Comparison of ENCODE assay signal across 8 mouse cellular contexts in the genomic region with DNA sequence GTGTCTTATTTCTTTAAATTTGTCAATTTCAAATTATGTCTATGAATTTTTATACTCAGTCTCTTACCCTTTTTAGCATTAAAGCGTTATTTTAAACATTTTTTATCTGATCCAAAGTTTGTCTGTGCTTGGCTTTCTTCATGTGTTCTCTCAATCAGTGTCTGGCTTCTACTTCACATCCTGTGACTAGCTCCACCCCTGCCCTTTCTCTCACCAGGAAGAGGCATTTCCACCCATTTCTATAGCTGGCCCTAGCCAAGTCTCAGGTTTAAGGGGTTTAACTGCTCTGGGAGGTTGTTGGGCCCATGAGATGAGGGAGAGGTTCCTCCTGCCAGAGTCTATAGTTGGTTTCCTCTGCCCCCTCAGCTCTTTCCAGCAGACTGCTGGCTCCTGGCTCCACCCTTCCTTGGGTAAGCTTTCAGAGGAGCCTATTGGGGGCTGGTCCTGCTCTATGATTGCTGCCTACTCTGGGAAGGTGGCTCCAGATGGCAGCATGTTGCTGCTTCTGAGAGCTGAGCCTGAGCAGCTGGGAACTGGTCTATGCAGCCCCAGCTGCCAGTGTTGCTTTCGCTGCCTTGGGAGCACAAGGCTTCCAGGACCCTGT. TPM values are rescaled to one million over a fixed set of nuclear protein-coding genes. Genes with fewer than 3 reads are reported as not detected.
DNase-seq lines count a peak whose midpoint lies in the region; ATAC-seq and TF ChIP-seq lines count a peak whose summit lies in the region.

No protein-coding gene starts in this region.

- TF ChIP-seq CTCF in hindbrain, postnatal 0 days (IDR thresholded peaks at IDR 0.05; ENCODE audit: low read depth) = no peak

- H3K27me3 ChIP-seq in hindbrain, postnatal 0 days (ENCODE audit: insufficient read depth, low read length) = no peaks in the 10 kb centered on the region
- no peaks in the 10 kb centered on the region for H3K27me3 ChIP-seq in limb, embryonic 13.5 days
- H3K27me3 ChIP-seq in midbrain, embryonic 11.5 days (ENCODE audit: control insufficient read depth, insufficient read depth, low read length) = no peaks in the 10 kb centered on the region

- H3K4me1 ChIP-seq in hindbrain, postnatal 0 days (ENCODE audit: insufficient read depth, low read length) = 0 out of 2 replicates have a peak, but pooled peaks cover 8% of the 10 kb centered on the region
- H3K4me1 ChIP-seq in limb, embryonic 13.5 days = peaks cover 7% of the 10 kb centered on the region
- no peaks in the 10 kb centered on the region for H3K4me1 ChIP-seq in midbrain, embryonic 11.5 days (ENCODE audit: control insufficient read depth, insufficient read depth, low read length)

- peak; percentile 96 for ATAC-seq in hindbrain, postnatal 0 days
- peak; percentile 71 for ATAC-seq in limb, embryonic 13.5 days (ENCODE audit: low FRiP score, low read depth)
- ATAC-seq in midbrain, embryonic 11.5 days (ENCODE audit: low FRiP score) = no peak
- ATAC-seq in monocyte, adult 5-6 weeks (replicated peaks; ENCODE audit: insufficient number of reproducible peaks, low FRiP score, low TSS enrichment, poor library complexity, severe bottlenecking) = no peak

- no peak overlapping the region for H3K4me2 ChIP-seq in hindbrain, postnatal 0 days (ENCODE audit: low read depth, low read length)
- H3K4me2 ChIP-seq in limb, embryonic 13.5 days (replicated peaks) = no peak overlapping the region
- H3K4me2 ChIP-seq in midbrain, embryonic 11.5 days = no peak overlapping the region

- DNase-seq in ES-CJ7 (ENCODE audit: low read depth, low spot score) = peak; percentile 50
- peak; percentile 67 for DNase-seq in ZHBTc4 (ENCODE audit: low read depth, low spot score)
- DNase-seq in gastrocnemius, postnatal 10 days = peak; percentile 15
- peak; percentile 76 for DNase-seq in hindbrain, postnatal 0 days (ENCODE audit: low spot score)
- peak; percentile 77 for DNase-seq in midbrain, embryonic 11.5 days (ENCODE audit: low spot score, missing footprints)
- DNase-seq in spleen, postnatal 36 days (ENCODE audit: low spot score in 2 of 2) = no peak

- WGBS in hindbrain, postnatal 0 days = 60% methylated on average over 2 of the region's 2 CpGs
- 85% methylated on average over 2 of the region's 2 CpGs for WGBS in limb, embryonic 13.5 days
- WGBS in midbrain, embryonic 11.5 days = 93% methylated on average over 2 of the region's 2 CpGs

- H3K9ac ChIP-seq in hindbrain, postnatal 0 days (replicated peaks; ENCODE audit: low read length) = no peak overlapping the region
- H3K9ac ChIP-seq in limb, embryonic 13.5 days = no peak overlapping the region
- no peak overlapping the region for H3K9ac ChIP-seq in midbrain, embryonic 11.5 days (ENCODE audit: low read length)

- no peaks in the 10 kb centered on the region for H3K36me3 ChIP-seq in hindbrain, postnatal 0 days (ENCODE audit: insufficient read depth, low read length)
- H3K36me3 ChIP-seq in limb, embryonic 13.5 days = peaks cover 2% of the 10 kb centered on the region
- H3K36me3 ChIP-seq in midbrain, embryonic 11.5 days (ENCODE audit: control insufficient read depth, insufficient read depth, low read length) = no peaks in the 10 kb centered on the region

- no peaks in the 10 kb centered on the region for H3K9me3 ChIP-seq in hindbrain, postnatal 0 days (ENCODE audit: low read length)
- H3K9me3 ChIP-seq in limb, embryonic 13.5 days = no peaks in the 10 kb centered on the region
- H3K9me3 ChIP-seq in midbrain, embryonic 11.5 days (ENCODE audit: control insufficient read depth, low read length) = no peaks in the 10 kb centered on the region

- peak overlapping the region; percentile 60 for H3K27ac ChIP-seq in hindbrain, postnatal 0 days
- 0 out of 2 replicates have a peak overlapping the region, but pooled peaks have one; percentile 48 for H3K27ac ChIP-seq in limb, embryonic 13.5 days
- H3K27ac ChIP-seq in midbrain, embryonic 11.5 days (ENCODE audit: low read depth, low read length) = no peak overlapping the region

- H3K4me3 ChIP-seq in hindbrain, postnatal 0 days (ENCODE audit: low read length) = no peak overlapping the region
- H3K4me3 ChIP-seq in limb, embryonic 13.5 days = no peak overlapping the region
- H3K4me3 ChIP-seq in midbrain, embryonic 11.5 days (ENCODE audit: low read depth, low read length) = no peak overlapping the region

RNA-seq across cellular contexts. Expression of gene Dnajc5, which starts 17.3 kb away (rescaled TPM):
- total RNA-seq in gastrocnemius, postnatal 10 days (2021) = 10 to 100 TPM; 67.5 to 70.1 TPM
- 417 and 459 TPM in 2 replicates for total RNA-seq in hindbrain, postnatal 0 days (2014; rRNA removed)
- 260 and 276 TPM in 2 replicates for polyA plus RNA-seq in hindbrain, postnatal 0 days (2015; fragmentation: Nextera tagmentation; extraction: Ambion mirVana)
- polyA plus RNA-seq in limb, embryonic 13.5 days (2015; fragmentation: Nextera tagmentation; extraction: Ambion mirVana) = 101 and 102 TPM in 2 replicates
- polyA plus RNA-seq in midbrain, embryonic 11.5 days (2014; fragmentation: Nextera tagmentation; extraction: Ambion mirVana) = 93.6 and 102 TPM in 2 replicates
- total RNA-seq in monocyte, adult 5-6 weeks (2017) = 47.3 to 71.5 TPM (median 52.6 TPM) in 3 replicates

RNA-seq across cellular contexts. Expression of gene Tpd52l2, which starts 40.6 kb away (rescaled TPM):
- total RNA-seq in gastrocnemius, postnatal 10 days (2021) = 10 to 100 TPM; 69.9 to 72.9 TPM
- total RNA-seq in hindbrain, postnatal 0 days (2014; rRNA removed) = 52.2 and 92.5 TPM in 2 replicates
- polyA plus RNA-seq in hindbrain, postnatal 0 days (2015; fragmentation: Nextera tagmentation; extraction: Ambion mirVana) = 127 and 128 TPM in 2 replicates
- 162 and 169 TPM in 2 replicates for polyA plus RNA-seq in limb, embryonic 13.5 days (2015; fragmentation: Nextera tagmentation; extraction: Ambion mirVana)
- polyA plus RNA-seq in midbrain, embryonic 11.5 days (2014; fragmentation: Nextera tagmentation; extraction: Ambion mirVana) = 146 and 149 TPM in 2 replicates
- total RNA-seq in monocyte, adult 5-6 weeks (2017) = 87.5 to 134 TPM (median 104 TPM) in 3 replicates

RNA-seq across cellular contexts. Expression of gene Abhd16b, which starts 44.5 kb away (rescaled TPM):
- not detected for total RNA-seq in gastrocnemius, postnatal 10 days (2021)
- not detected in 2 replicates for total RNA-seq in hindbrain, postnatal 0 days (2014; rRNA removed)
- 0.08 TPM in 1 of 2 replicates, not detected in the other for polyA plus RNA-seq in hindbrain, postnatal 0 days (2015; fragmentation: Nextera tagmentation; extraction: Ambion mirVana)
- 0.08 and 0.18 TPM in 2 replicates for polyA plus RNA-seq in limb, embryonic 13.5 days (2015; fragmentation: Nextera tagmentation; extraction: Ambion mirVana)
- polyA plus RNA-seq in midbrain, embryonic 11.5 days (2014; fragmentation: Nextera tagmentation; extraction: Ambion mirVana) = 0.15 and 0.21 TPM in 2 replicates
- total RNA-seq in monocyte, adult 5-6 weeks (2017) = not detected in 3 replicates

RNA-seq across cellular contexts. Expression of gene Uckl1, which starts 47.1 kb away (rescaled TPM):
- total RNA-seq in gastrocnemius, postnatal 10 days (2021) = 10 to 100 TPM; 36.5 to 43.5 TPM
- 49.9 and 58.2 TPM in 2 replicates for total RNA-seq in hindbrain, postnatal 0 days (2014; rRNA removed)
- 36.5 and 38.1 TPM in 2 replicates for polyA plus RNA-seq in hindbrain, postnatal 0 days (2015; fragmentation: Nextera tagmentation; extraction: Ambion mirVana)
- polyA plus RNA-seq in limb, embryonic 13.5 days (2015; fragmentation: Nextera tagmentation; extraction: Ambion mirVana) = 43.5 and 46.2 TPM in 2 replicates
- polyA plus RNA-seq in midbrain, embryonic 11.5 days (2014; fragmentation: Nextera tagmentation; extraction: Ambion mirVana) = 46.4 and 50.2 TPM in 2 replicates
- 106 to 183 TPM (median 161 TPM) in 3 replicates for total RNA-seq in monocyte, adult 5-6 weeks (2017)

RNA-seq across cellular contexts. Expression of gene Prpf6, which starts 54.1 kb away (rescaled TPM):
- total RNA-seq in gastrocnemius, postnatal 10 days (2021) = 10 to 100 TPM; 26.7 to 33.4 TPM
- total RNA-seq in hindbrain, postnatal 0 days (2014; rRNA removed) = 29.9 and 32.3 TPM in 2 replicates
- 39.8 and 42.4 TPM in 2 replicates for polyA plus RNA-seq in hindbrain, postnatal 0 days (2015; fragmentation: Nextera tagmentation; extraction: Ambion mirVana)
- polyA plus RNA-seq in limb, embryonic 13.5 days (2015; fragmentation: Nextera tagmentation; extraction: Ambion mirVana) = 70.5 and 71.5 TPM in 2 replicates
- 77.0 and 82.6 TPM in 2 replicates for polyA plus RNA-seq in midbrain, embryonic 11.5 days (2014; fragmentation: Nextera tagmentation; extraction: Ambion mirVana)
- 65.7 to 104 TPM (median 96.6 TPM) in 3 replicates for total RNA-seq in monocyte, adult 5-6 weeks (2017)

Comparison
In these comparisons a context has a peak if more than half of its experiments do, and no peak if none do; other contexts are left out.
1. DNase-seq: peak in ES-CJ7 (single experiment), ZHBTc4 (single experiment), gastrocnemius, postnatal 10 days (single experiment), hindbrain, postnatal 0 days (single experiment) and midbrain, embryonic 11.5 days (single experiment); none in spleen, postnatal 36 days (0 of 2).
2. ATAC-seq: peak in hindbrain, postnatal 0 days (single experiment) and limb, embryonic 13.5 days (single experiment); none in midbrain, embryonic 11.5 days (single experiment) and monocyte, adult 5-6 weeks (single experiment).